In the genomic region with DNA sequence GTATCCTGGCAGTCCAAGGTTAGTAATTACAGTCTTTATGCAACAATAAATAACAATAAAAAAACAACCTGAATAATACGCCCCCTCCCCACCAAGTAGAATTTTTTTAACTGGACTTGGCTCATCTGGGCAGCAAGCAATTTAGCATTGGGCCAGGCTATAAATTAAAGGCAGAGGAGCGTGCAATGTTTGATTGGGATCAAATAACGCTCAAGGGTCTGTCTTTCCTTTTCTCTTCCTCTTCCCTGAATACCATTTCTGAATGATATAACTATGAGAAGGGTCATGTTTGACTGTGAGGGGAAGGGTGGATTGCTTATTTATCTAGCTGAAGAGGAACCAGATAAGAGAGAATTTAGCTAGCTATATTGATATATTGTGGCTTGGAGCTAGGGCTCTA, we compare ENCODE assay signal across 14 mouse cellular contexts. TPM values are rescaled to one million over a fixed set of nuclear protein-coding genes. Genes with fewer than 3 reads are reported as not detected.
DNase-seq lines count a peak whose midpoint lies in the region; ATAC-seq lines count a peak whose summit lies in the region.
"Had no signal": no experiment of that assay in that cellular context is flagged by ENCODE, and none has a peak within 500 bp of the region (broad histone marks: within the 10 kb centered on the region; RNA-seq: fewer than 3 reads in every experiment).

No protein-coding gene starts in this region.

- ATAC-seq in hindbrain, embryonic 11.5 days (ENCODE audit: low FRiP score) = no peak
- no peak for ATAC-seq in hindbrain, embryonic 15.5 days (ENCODE audit: low FRiP score, low read depth)
- no peak for ATAC-seq in neural tube, embryonic 15.5 days (ENCODE audit: low FRiP score)
- ATAC-seq in megakaryocyte, adult 5-6 weeks (ENCODE audit: poor library complexity, severe bottlenecking) = no peak
- ATAC-seq: inflammation-experienced regulatory T-cells, adult 6 months had no signal

- 14% methylated on average over 3 of the region's 3 CpGs for WGBS in hindbrain, embryonic 11.5 days
- WGBS in hindbrain, embryonic 15.5 days = 14% methylated on average over 3 of the region's 3 CpGs
- 7% methylated on average over 3 of the region's 3 CpGs for WGBS in neural tube, embryonic 15.5 days

- no peaks in the 10 kb centered on the region for H3K36me3 ChIP-seq in hindbrain, embryonic 11.5 days (ENCODE audit: control insufficient read depth, insufficient read depth, low read length)
- no peaks in the 10 kb centered on the region for H3K36me3 ChIP-seq in hindbrain, embryonic 15.5 days
- H3K36me3 ChIP-seq in neural tube, embryonic 15.5 days = no peaks in the 10 kb centered on the region

- H3K9ac ChIP-seq in hindbrain, embryonic 11.5 days (ENCODE audit: low read depth, low read length) = peak overlapping the region; percentile 67
- 0 out of 2 replicates have a peak overlapping the region, but pooled peaks have one; percentile 30 for H3K9ac ChIP-seq in hindbrain, embryonic 15.5 days
- H3K9ac ChIP-seq in neural tube, embryonic 15.5 days (replicated peaks) = peak overlapping the region; percentile 29

- peaks cover 63% of the 10 kb centered on the region for H3K27me3 ChIP-seq in hindbrain, embryonic 11.5 days (ENCODE audit: control insufficient read depth, insufficient read depth, low read length)
- peaks cover 18% of the 10 kb centered on the region for H3K27me3 ChIP-seq in hindbrain, embryonic 15.5 days
- H3K27me3 ChIP-seq in neural tube, embryonic 15.5 days (replicated peaks) = no peaks in the 10 kb centered on the region
- H3K27me3 ChIP-seq: Patski had no signal

- H3K4me3 ChIP-seq in hindbrain, embryonic 11.5 days (ENCODE audit: low read depth, low read length) = peak overlapping the region; percentile 39
- H3K4me3 ChIP-seq in hindbrain, embryonic 15.5 days = 0 out of 2 replicates have a peak overlapping the region, but pooled peaks have one; percentile 1
- 0 out of 2 replicates have a peak overlapping the region, but pooled peaks have one; percentile 6 for H3K4me3 ChIP-seq in neural tube, embryonic 15.5 days (replicated peaks)
- H3K4me3 ChIP-seq: left cerebral cortex, adult 2 months had no signal

- H3K4me2 ChIP-seq in hindbrain, embryonic 11.5 days (replicated peaks; ENCODE audit: low read depth, low read length) = peak overlapping the region; percentile 50
- peak overlapping the region; percentile 60 for H3K4me2 ChIP-seq in hindbrain, embryonic 15.5 days
- H3K4me2 ChIP-seq in neural tube, embryonic 15.5 days = peak overlapping the region; percentile 64

- H3K4me1 ChIP-seq in hindbrain, embryonic 11.5 days (replicated peaks; ENCODE audit: control insufficient read depth, insufficient read depth, low read length) = peaks cover 10% of the 10 kb centered on the region; the same call in 1 of the 2 replicates
- peaks cover 58% of the 10 kb centered on the region for H3K4me1 ChIP-seq in hindbrain, embryonic 15.5 days (replicated peaks)
- H3K4me1 ChIP-seq in neural tube, embryonic 15.5 days = peaks cover 72% of the 10 kb centered on the region

- H3K9me3 ChIP-seq in hindbrain, embryonic 11.5 days (ENCODE audit: control insufficient read depth, low read length) = no peaks in the 10 kb centered on the region
- H3K9me3 ChIP-seq in hindbrain, embryonic 15.5 days = no peaks in the 10 kb centered on the region
- H3K9me3 ChIP-seq in neural tube, embryonic 15.5 days (replicated peaks) = no peaks in the 10 kb centered on the region

- DNase-seq in kidney, postnatal 14 days = peak; percentile 4
- DNase-seq in kidney, adult 9 months = no peak
- peak; percentile 37 for DNase-seq in hindbrain, embryonic 11.5 days (ENCODE audit: low spot score)
- DNase-seq in gastrocnemius, adult 18-20 months (ENCODE audit: low spot score) = no peak
- DNase-seq: cerebellum, postnatal 10 days; liver had no signal

- H3K27ac ChIP-seq in hindbrain, embryonic 11.5 days (ENCODE audit: low read depth, low read length) = peak overlapping the region; percentile 98
- peak overlapping the region; percentile 97 for H3K27ac ChIP-seq in hindbrain, embryonic 15.5 days (replicated peaks)
- H3K27ac ChIP-seq in neural tube, embryonic 15.5 days (replicated peaks) = peak overlapping the region; percentile 99
- H3K27ac ChIP-seq: left cerebral cortex, adult 2 months had no signal

RNA-seq across cellular contexts. Expression of gene Hoxb2, which starts 1.3 kb away (rescaled TPM):
- polyA plus RNA-seq in hindbrain, embryonic 11.5 days (2014; fragmentation: Nextera tagmentation; extraction: Ambion mirVana) = 64.9 and 67.5 TPM in 2 replicates
- polyA plus RNA-seq in hindbrain, embryonic 15.5 days (2015; fragmentation: Nextera tagmentation; extraction: Ambion mirVana) = 26.8 and 32.9 TPM in 2 replicates
- polyA plus RNA-seq in neural tube, embryonic 15.5 days (2015; fragmentation: Nextera tagmentation; extraction: Ambion mirVana) = 33.7 and 42.3 TPM in 2 replicates
- total RNA-seq in gastrocnemius, adult 18-20 months (2021) = not detected
- total RNA-seq in megakaryocyte, adult 5-6 weeks (2015) = 0.09 TPM in 1 of 2 replicates, not detected in the other
- 0.77 TPM in 1 of 2 replicates, not detected in the other for total RNA-seq in megakaryocyte, adult 5-6 weeks (2017)
- total RNA-seq: CH12.LX; left cerebral cortex, adult 2 months had no signal
- polyA plus RNA-seq: inflammation-experienced regulatory T-cells, adult 6 months had no signal

RNA-seq across cellular contexts. Expression of gene Hoxb1, which starts 16.6 kb away (rescaled TPM):
- 7.3 and 8.2 TPM in 2 replicates for polyA plus RNA-seq in hindbrain, embryonic 11.5 days (2014; fragmentation: Nextera tagmentation; extraction: Ambion mirVana)
- polyA plus RNA-seq in hindbrain, embryonic 15.5 days (2015; fragmentation: Nextera tagmentation; extraction: Ambion mirVana) = 0.30 and 0.52 TPM in 2 replicates
- polyA plus RNA-seq in neural tube, embryonic 15.5 days (2015; fragmentation: Nextera tagmentation; extraction: Ambion mirVana) = 0.38 and 0.65 TPM in 2 replicates
- total RNA-seq in gastrocnemius, adult 18-20 months (2021) = not detected
- not detected in 2 replicates for total RNA-seq in megakaryocyte, adult 5-6 weeks (2015)
- not detected in 2 replicates for total RNA-seq in megakaryocyte, adult 5-6 weeks (2017)
- total RNA-seq: CH12.LX; left cerebral cortex, adult 2 months had no signal
- polyA plus RNA-seq: inflammation-experienced regulatory T-cells, adult 6 months; Patski; testis, adult 2 months had no signal

RNA-seq across cellular contexts. Expression of gene Hoxb3, which starts 25.9 kb away (rescaled TPM):
- polyA plus RNA-seq in hindbrain, embryonic 11.5 days (2014; fragmentation: Nextera tagmentation; extraction: Ambion mirVana) = 10.5 and 13.1 TPM in 2 replicates
- 12.8 and 13.2 TPM in 2 replicates for polyA plus RNA-seq in hindbrain, embryonic 15.5 days (2015; fragmentation: Nextera tagmentation; extraction: Ambion mirVana)
- 8.0 and 12.6 TPM in 2 replicates for polyA plus RNA-seq in neural tube, embryonic 15.5 days (2015; fragmentation: Nextera tagmentation; extraction: Ambion mirVana)
- under 1 TPM; 0.21 to 0.39 TPM for total RNA-seq in gastrocnemius, adult 18-20 months (2021)
- total RNA-seq in megakaryocyte, adult 5-6 weeks (2015) = 0.75 and 1.4 TPM in 2 replicates
- total RNA-seq in megakaryocyte, adult 5-6 weeks (2017) = 0.12 and 0.44 TPM in 2 replicates
- total RNA-seq: left cerebral cortex, adult 2 months had no signal

RNA-seq across cellular contexts. Expression of gene Hoxb4, which starts 30.9 kb away (rescaled TPM):
- 3.5 and 5.1 TPM in 2 replicates for polyA plus RNA-seq in hindbrain, embryonic 11.5 days (2014; fragmentation: Nextera tagmentation; extraction: Ambion mirVana)
- polyA plus RNA-seq in hindbrain, embryonic 15.5 days (2015; fragmentation: Nextera tagmentation; extraction: Ambion mirVana) = 3.5 and 3.8 TPM in 2 replicates
- 3.7 and 5.0 TPM in 2 replicates for polyA plus RNA-seq in neural tube, embryonic 15.5 days (2015; fragmentation: Nextera tagmentation; extraction: Ambion mirVana)
- total RNA-seq in gastrocnemius, adult 18-20 months (2021) = under 1 TPM; 0.16 to 0.31 TPM
- 2.9 and 3.4 TPM in 2 replicates for total RNA-seq in megakaryocyte, adult 5-6 weeks (2015)
- 3.7 and 4.0 TPM in 2 replicates for total RNA-seq in megakaryocyte, adult 5-6 weeks (2017)
- total RNA-seq: left cerebral cortex, adult 2 months had no signal

RNA-seq across cellular contexts. Expression of gene Hoxb5, which starts 45.9 kb away (rescaled TPM):
- polyA plus RNA-seq in hindbrain, embryonic 11.5 days (2014; fragmentation: Nextera tagmentation; extraction: Ambion mirVana) = 33.1 and 42.5 TPM in 2 replicates
- polyA plus RNA-seq in hindbrain, embryonic 15.5 days (2015; fragmentation: Nextera tagmentation; extraction: Ambion mirVana) = 115 and 140 TPM in 2 replicates
- 39.5 and 106 TPM in 2 replicates for polyA plus RNA-seq in neural tube, embryonic 15.5 days (2015; fragmentation: Nextera tagmentation; extraction: Ambion mirVana)
- under 1 TPM; 0.09 to 0.14 TPM for total RNA-seq in gastrocnemius, adult 18-20 months (2021)
- total RNA-seq in megakaryocyte, adult 5-6 weeks (2015) = not detected in 2 replicates
- not detected in 2 replicates for total RNA-seq in megakaryocyte, adult 5-6 weeks (2017)
- total RNA-seq: left cerebral cortex, adult 2 months had no signal
- polyA plus RNA-seq: inflammation-experienced regulatory T-cells, adult 6 months had no signal

Comparison
In these comparisons a context has a peak if more than half of its experiments do, and no peak if none do; other contexts are left out.
1. DNase-seq: peak in kidney, postnatal 14 days (single experiment) and hindbrain, embryonic 11.5 days (single experiment); none in kidney, adult 9 months (single experiment) and gastrocnemius, adult 18-20 months (single experiment).
2. Peak in every context shown above with its lines, with median percentiles within 50 percentile points of each other: H3K27ac ChIP-seq, H3K4me2 ChIP-seq, H3K4me3 ChIP-seq and H3K9ac ChIP-seq.